ENCODE assay signal across 9 mouse cellular contexts in genomic region chr7:81339783-81340182, GRCm38 (mm10). TPM values are rescaled to one million over a fixed set of nuclear protein-coding genes. Genes with fewer than 3 reads are reported as not detected.
A peak's percentile ranks its signal among the peaks of the same experiment; 100 is the strongest.
DNase-seq lines count a peak whose midpoint lies in the region; ATAC-seq and TF ChIP-seq lines count a peak whose summit lies in the region.
"Had no signal": no experiment of that assay in that cellular context is flagged by ENCODE, and none has a peak within 500 bp of the region (broad histone marks: within the 10 kb centered on the region; RNA-seq: fewer than 3 reads in every experiment).

No protein-coding gene starts in this region.

- peaks cover 45% of the 10 kb centered on the region for H3K79me3 ChIP-seq in C2C12 (ENCODE audit: low read depth)

- H3K4me3 ChIP-seq in hindbrain, embryonic 11.5 days (ENCODE audit: low read depth, low read length), result no peak overlapping the region
- no peak overlapping the region for H3K4me3 ChIP-seq in hindbrain, embryonic 13.5 days
- no peak overlapping the region for H3K4me3 ChIP-seq in C2C12 (ENCODE audit: insufficient read depth, poor library complexity, severe bottlenecking)
- H3K4me3 ChIP-seq in embryonic facial prominence, embryonic 14.5 days (ENCODE audit: low read depth, low read length), result no peak overlapping the region
- H3K4me3 ChIP-seq in liver, embryonic 13.5 days (replicated peaks), result no peak overlapping the region
- H3K4me3 ChIP-seq: midbrain, embryonic 12.5 days had no signal

- peak; percentile 61 for TF ChIP-seq CTCF in C2C12 (IDR thresholded peaks at IDR 0.05; ENCODE audit: control insufficient read depth, insufficient read depth, insufficient read length)

- H3K27me3 ChIP-seq in hindbrain, embryonic 11.5 days (ENCODE audit: control insufficient read depth, insufficient read depth, low read length), result no peaks in the 10 kb centered on the region
- no peaks in the 10 kb centered on the region for H3K27me3 ChIP-seq in hindbrain, embryonic 13.5 days
- H3K27me3 ChIP-seq in C2C12 (ENCODE audit: control insufficient read depth, insufficient read depth, insufficient read length), result no peaks in the 10 kb centered on the region
- no peaks in the 10 kb centered on the region for H3K27me3 ChIP-seq in embryonic facial prominence, embryonic 14.5 days (replicated peaks; ENCODE audit: control insufficient read depth, insufficient read depth, low read length)
- no peaks in the 10 kb centered on the region for H3K27me3 ChIP-seq in liver, embryonic 13.5 days
- H3K27me3 ChIP-seq: midbrain, embryonic 12.5 days had no signal

- no peak overlapping the region for H3K4me2 ChIP-seq in hindbrain, embryonic 11.5 days (replicated peaks; ENCODE audit: low read depth, low read length)
- H3K4me2 ChIP-seq in hindbrain, embryonic 13.5 days, result no peak overlapping the region
- H3K4me2 ChIP-seq in embryonic facial prominence, embryonic 14.5 days (ENCODE audit: low read depth, low read length), result no peak overlapping the region
- no peak overlapping the region for H3K4me2 ChIP-seq in liver, embryonic 13.5 days
- H3K4me2 ChIP-seq: midbrain, embryonic 12.5 days had no signal

- H3K79me2 ChIP-seq in C2C12 (ENCODE audit: control insufficient read depth, insufficient read depth), result peaks cover 67% of the 10 kb centered on the region

- no peak overlapping the region for H3ac ChIP-seq in C2C12 (ENCODE audit: control insufficient read depth, insufficient read length, low read depth)

- DNase-seq in hindbrain, embryonic 11.5 days (ENCODE audit: low spot score), result peak; percentile 77
- peak; percentile 81 for DNase-seq in NIH3T3 (ENCODE audit: low read depth)
- peak; percentile 40 for DNase-seq in embryonic facial prominence, embryonic 14.5 days (ENCODE audit: low spot score)
- peak; percentile 48 for DNase-seq in liver, embryonic 13.5 days
- DNase-seq in spleen, postnatal 10 days (ENCODE audit: low spot score in 2 of 2), result peak; percentile 41 to 75
- no peak for DNase-seq in urinary bladder, postnatal 4 days (ENCODE audit: low spot score in 2 of 2)

- WGBS in hindbrain, embryonic 11.5 days, result 83% methylated on average over 4 of the region's 4 CpGs
- WGBS in hindbrain, embryonic 13.5 days, result 84% methylated on average over 4 of the region's 4 CpGs
- 80% methylated on average over 4 of the region's 4 CpGs for WGBS in embryonic facial prominence, embryonic 14.5 days
- 61% methylated on average over 4 of the region's 4 CpGs for WGBS in liver, embryonic 13.5 days (ENCODE audit: insufficient replicate concordance)

- no peak overlapping the region for H3K9ac ChIP-seq in hindbrain, embryonic 11.5 days (ENCODE audit: low read depth, low read length)
- H3K9ac ChIP-seq in hindbrain, embryonic 13.5 days, result no peak overlapping the region
- no peak overlapping the region for H3K9ac ChIP-seq in embryonic facial prominence, embryonic 14.5 days (ENCODE audit: low read depth, low read length)
- no peak overlapping the region for H3K9ac ChIP-seq in liver, embryonic 13.5 days
- H3K9ac ChIP-seq: midbrain, embryonic 12.5 days had no signal

- no peak overlapping the region for H3K27ac ChIP-seq in hindbrain, embryonic 11.5 days (ENCODE audit: low read depth, low read length)
- H3K27ac ChIP-seq in hindbrain, embryonic 13.5 days, result no peak overlapping the region
- H3K27ac ChIP-seq in embryonic facial prominence, embryonic 14.5 days (replicated peaks; ENCODE audit: low read depth, low read length), result no peak overlapping the region
- no peak overlapping the region for H3K27ac ChIP-seq in liver, embryonic 13.5 days
- H3K27ac ChIP-seq: midbrain, embryonic 12.5 days had no signal

- H3K9me3 ChIP-seq in hindbrain, embryonic 11.5 days (ENCODE audit: control insufficient read depth, low read length), result no peaks in the 10 kb centered on the region
- no peaks in the 10 kb centered on the region for H3K9me3 ChIP-seq in hindbrain, embryonic 13.5 days
- no peaks in the 10 kb centered on the region for H3K9me3 ChIP-seq in embryonic facial prominence, embryonic 14.5 days (ENCODE audit: control insufficient read depth, low read length)
- H3K9me3 ChIP-seq in liver, embryonic 13.5 days (replicated peaks), result no peaks in the 10 kb centered on the region

- H3K36me3 ChIP-seq in hindbrain, embryonic 11.5 days (ENCODE audit: control insufficient read depth, insufficient read depth, low read length), result 0 out of 2 replicates have a peak, but pooled peaks cover 6% of the 10 kb centered on the region
- H3K36me3 ChIP-seq in hindbrain, embryonic 13.5 days, result peaks cover 60% of the 10 kb centered on the region
- H3K36me3 ChIP-seq in C2C12 (ENCODE audit: control insufficient read depth, insufficient read depth), result peaks cover 85% of the 10 kb centered on the region
- peaks cover 63% of the 10 kb centered on the region for H3K36me3 ChIP-seq in embryonic facial prominence, embryonic 14.5 days (ENCODE audit: control insufficient read depth, insufficient read depth, low read length)
- peaks cover 72% of the 10 kb centered on the region for H3K36me3 ChIP-seq in liver, embryonic 13.5 days

- ATAC-seq in hindbrain, embryonic 11.5 days (ENCODE audit: low FRiP score), result no peak
- no peak for ATAC-seq in hindbrain, embryonic 13.5 days (ENCODE audit: low FRiP score)
- no peak for ATAC-seq in embryonic facial prominence, embryonic 14.5 days (ENCODE audit: low read depth)
- no peak for ATAC-seq in liver, embryonic 13.5 days (ENCODE audit: low read depth)

- H3K4me1 ChIP-seq in hindbrain, embryonic 11.5 days (replicated peaks; ENCODE audit: control insufficient read depth, insufficient read depth, low read length), result peaks cover 15% of the 10 kb centered on the region
- H3K4me1 ChIP-seq in hindbrain, embryonic 13.5 days (replicated peaks), result peaks cover 35% of the 10 kb centered on the region
- peaks cover 10% of the 10 kb centered on the region; the same call in 1 of the 2 replicates for H3K4me1 ChIP-seq in embryonic facial prominence, embryonic 14.5 days (ENCODE audit: control insufficient read depth, insufficient read depth, low read length)
- peaks cover 33% of the 10 kb centered on the region for H3K4me1 ChIP-seq in liver, embryonic 13.5 days (replicated peaks)

TF ChIP-seq in C2C12, 6 proteins besides CTCF, POLR2A, EP300 and RAD21:
- TF ChIP-seq MYOD1 (IDR thresholded peaks at IDR 0.05; ENCODE audit: control insufficient read depth, insufficient read length, low read depth) (no peak), MYOG (IDR thresholded peaks at IDR 0.05; ENCODE audit: control insufficient read depth, extremely low read depth, insufficient read length) (no peak), USF1 (IDR thresholded peaks at IDR 0.05; ENCODE audit: low read depth) (no peak), FOSL1 (IDR thresholded peaks at IDR 0.05; ENCODE audit: insufficient read depth, low read length, poor library complexity, severe bottlenecking) (no peak), CEBPB (IDR thresholded peaks at IDR 0.05; ENCODE audit: low read depth) (no peak), MAX (IDR thresholded peaks at IDR 0.05) (no peak)

RNA-seq across cellular contexts. Expression of gene Rps17, which starts 5.3 kb away (rescaled TPM):
- polyA plus RNA-seq in hindbrain, embryonic 11.5 days (2014; fragmentation: Nextera tagmentation; extraction: Ambion mirVana), result 1,086 and 1,110 TPM in 2 replicates
- polyA plus RNA-seq in hindbrain, embryonic 13.5 days (2015; fragmentation: Nextera tagmentation; extraction: Ambion mirVana), result 845 and 863 TPM in 2 replicates
- 3,363 TPM for polyA plus RNA-seq in C2C12 (2012; fragmentation: generic; extraction: Trizol)
- 1,342 and 1,410 TPM in 2 replicates for polyA plus RNA-seq in embryonic facial prominence, embryonic 14.5 days (2014; fragmentation: Nextera tagmentation; extraction: Ambion mirVana)
- polyA plus RNA-seq in liver, embryonic 13.5 days (2015; fragmentation: Nextera tagmentation; extraction: Ambion mirVana), result 979 and 995 TPM in 2 replicates

Comparison
In these comparisons a context has a peak if more than half of its experiments do, and no peak if none do; other contexts are left out.
1. DNase-seq: peak in hindbrain, embryonic 11.5 days (single experiment), NIH3T3 (single experiment), embryonic facial prominence, embryonic 14.5 days (single experiment), liver, embryonic 13.5 days (single experiment) and spleen, postnatal 10 days (2 of 2); none in urinary bladder, postnatal 4 days (0 of 2).